9 mouse cellular contexts compared by ENCODE assay signal in the genomic region with DNA sequence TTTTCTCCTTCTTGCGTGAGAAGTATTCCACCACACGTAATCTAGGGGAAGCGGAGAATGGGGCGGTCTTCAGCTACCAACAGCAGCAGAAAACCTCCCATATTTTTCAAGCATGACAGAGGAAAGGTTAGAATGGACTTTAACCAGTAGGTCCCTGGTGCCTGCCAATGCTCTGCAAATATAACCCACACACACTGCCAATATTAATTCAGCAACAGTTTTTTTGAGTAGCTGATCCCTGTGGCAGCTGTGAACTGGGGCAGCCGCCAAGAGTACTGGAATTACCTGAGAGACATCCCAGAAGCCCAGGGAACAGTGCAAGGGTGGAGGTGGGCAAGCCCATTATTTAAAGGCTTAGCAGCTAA.
DNase-seq lines count a peak whose midpoint lies in the region; ATAC-seq lines count a peak whose summit lies in the region.
"Had no signal": no experiment of that assay in that cellular context is flagged by ENCODE, and none has a peak within 500 bp of the region (broad histone marks: within the 10 kb centered on the region; RNA-seq: fewer than 3 reads in every experiment).

No protein-coding gene starts in this region.

- H3K9me3 ChIP-seq in lung, embryonic 16.5 days (ENCODE audit: control insufficient read depth, low read length): no peaks in the 10 kb centered on the region
- no peaks in the 10 kb centered on the region for H3K9me3 ChIP-seq in heart, embryonic 16.5 days (replicated peaks; ENCODE audit: control insufficient read depth, low read length)
- no peaks in the 10 kb centered on the region for H3K9me3 ChIP-seq in stomach, embryonic 16.5 days (replicated peaks; ENCODE audit: control insufficient read depth, low read length)
- H3K9me3 ChIP-seq: hindbrain, embryonic 15.5 days had no signal

- H3K4me1 ChIP-seq in lung, embryonic 16.5 days (replicated peaks; ENCODE audit: control insufficient read depth, insufficient read depth, low read length): peaks cover 29% of the 10 kb centered on the region
- H3K4me1 ChIP-seq in heart, embryonic 16.5 days (ENCODE audit: control insufficient read depth, insufficient read depth, low read length): peaks cover 20% of the 10 kb centered on the region
- H3K4me1 ChIP-seq in stomach, embryonic 16.5 days (ENCODE audit: control insufficient read depth, insufficient read depth, low read length): peaks cover 22% of the 10 kb centered on the region
- H3K4me1 ChIP-seq: hindbrain, embryonic 15.5 days had no signal

- no peaks in the 10 kb centered on the region for H3K27me3 ChIP-seq in lung, embryonic 16.5 days (ENCODE audit: control insufficient read depth, insufficient read depth, low read depth, low read length)
- H3K27me3 ChIP-seq in heart, embryonic 16.5 days (ENCODE audit: control insufficient read depth, insufficient read depth, low read length): no peaks in the 10 kb centered on the region
- H3K27me3 ChIP-seq in stomach, embryonic 16.5 days (ENCODE audit: control insufficient read depth, insufficient read depth, low read length): no peaks in the 10 kb centered on the region
- H3K27me3 ChIP-seq: hindbrain, embryonic 15.5 days had no signal

- H3K9ac ChIP-seq in lung, embryonic 16.5 days (ENCODE audit: low read length): no peak overlapping the region
- no peak overlapping the region for H3K9ac ChIP-seq in heart, embryonic 16.5 days (ENCODE audit: low read length)
- H3K9ac ChIP-seq in stomach, embryonic 16.5 days (ENCODE audit: low read length): no peak overlapping the region
- H3K9ac ChIP-seq: hindbrain, embryonic 15.5 days had no signal

- DNase-seq in lung, postnatal 25 days (ENCODE audit: low spot score): no peak
- peak; percentile 65 for DNase-seq in kidney, postnatal 14 days
- no peak for DNase-seq in ovary, postnatal 10 days (ENCODE audit: low spot score)
- DNase-seq in right cerebral cortex, postnatal 4 days: no peak

- no peak overlapping the region for H3K4me3 ChIP-seq in lung, embryonic 16.5 days (ENCODE audit: low read length)
- no peak overlapping the region for H3K4me3 ChIP-seq in heart, embryonic 16.5 days (ENCODE audit: low read length)
- H3K4me3 ChIP-seq in stomach, embryonic 16.5 days (replicated peaks; ENCODE audit: low read length): no peak overlapping the region
- H3K4me3 ChIP-seq: erythroblast, embryonic 14.5 days; hindbrain, embryonic 15.5 days had no signal

- peak; percentile 21 for ATAC-seq in lung, embryonic 16.5 days (ENCODE audit: low read depth)
- no peak for ATAC-seq in heart, embryonic 16.5 days (replicated peaks; ENCODE audit: extremely low read depth, insufficient read depth, low FRiP score)
- ATAC-seq in stomach, embryonic 16.5 days (ENCODE audit: insufficient read depth, low FRiP score): peak; percentile 82

- no peak overlapping the region for H3K4me2 ChIP-seq in lung, embryonic 16.5 days (ENCODE audit: low read depth, low read length)
- no peak overlapping the region for H3K4me2 ChIP-seq in heart, embryonic 16.5 days (ENCODE audit: low read depth, low read length)
- no peak overlapping the region for H3K4me2 ChIP-seq in stomach, embryonic 16.5 days (ENCODE audit: low read depth, low read length)
- H3K4me2 ChIP-seq: hindbrain, embryonic 15.5 days had no signal

- whole genome bisulfite sequencing in lung, embryonic 16.5 days: 67% methylated on average over 5 of the region's 5 CpGs
- WGBS in heart, embryonic 16.5 days: 70% methylated on average over 5 of the region's 5 CpGs
- 53% methylated on average over 5 of the region's 5 CpGs for WGBS in stomach, embryonic 16.5 days

- H3K27ac ChIP-seq in lung, embryonic 16.5 days (ENCODE audit: low read length): peak overlapping the region; percentile 74
- peak overlapping the region; percentile 51; the same call in 1 of the 2 replicates for H3K27ac ChIP-seq in heart, embryonic 16.5 days (ENCODE audit: low read length)
- H3K27ac ChIP-seq in stomach, embryonic 16.5 days (ENCODE audit: low read length): peak overlapping the region; percentile 86
- H3K27ac ChIP-seq: hindbrain, embryonic 15.5 days had no signal

- H3K36me3 ChIP-seq in lung, embryonic 16.5 days (ENCODE audit: control insufficient read depth, insufficient read depth, low read length): no peaks in the 10 kb centered on the region
- H3K36me3 ChIP-seq in heart, embryonic 16.5 days (ENCODE audit: control insufficient read depth, insufficient read depth): no peaks in the 10 kb centered on the region
- no peaks in the 10 kb centered on the region for H3K36me3 ChIP-seq in stomach, embryonic 16.5 days (ENCODE audit: control insufficient read depth, insufficient read depth, low read length)
- H3K36me3 ChIP-seq: hindbrain, embryonic 15.5 days had no signal
